Mouse (Mus musculus) olfactory bulb, adult 2 months (tissue): Measurements from ENCODE around the gene 9130019O22Rik.
"Not testable (repeated sequence)": the region's sequence is repeated elsewhere in the genome, so short reads cannot be mapped to it uniquely, and the experiment has no call there.

ENCODE experiments used
- CTCF ChIP-seq: fragments of 200-500 bp; IDR thresholded peaks from 2 replicates; pipeline ENCODE4 v1.5.1; 2012; ENCODE audit warnings: low read depth, mild to moderate bottlenecking, low read length, moderate library complexity; ENCODE audit not compliant: insufficient read depth
- POLR2A ChIP-seq: fragments of 200-500 bp; IDR thresholded peaks from 2 replicates; pipeline ENCODE4 v1.6.1; 2012; ENCODE audit warnings: mild to moderate bottlenecking, low read depth, low read length, moderate library complexity; ENCODE audit not compliant: insufficient read depth

GRCm38 (mm10) chr7:127362418-127362817 is 24.5 kb downstream of the 9130019O22Rik start:
- not testable (repeated sequence) for TF ChIP-seq POLR2A, CTCF
